In genomic region chr13:109024703-109025102, GRCm38 (mm10) we compare ENCODE assay signal across 28 mouse cellular contexts.
DNase-seq lines count a peak whose midpoint lies in the region; ATAC-seq and TF ChIP-seq lines count a peak whose summit lies in the region.
"Had no signal": no experiment of that assay in that cellular context is flagged by ENCODE, and none has a peak within 500 bp of the region (broad histone marks: within the 10 kb centered on the region; RNA-seq: fewer than 3 reads in every experiment).

No protein-coding gene starts in this region.

- 15% methylated on average over 1 of the region's 1 CpGs for WGBS in forebrain, embryonic 14.5 days
- WGBS in forebrain, embryonic 11.5 days = 69% methylated on average over 1 of the region's 1 CpGs
- 16% methylated on average over 1 of the region's 1 CpGs for WGBS in hindbrain, postnatal 0 days
- 46% methylated on average over 1 of the region's 1 CpGs for WGBS in hindbrain, embryonic 14.5 days
- 52% methylated on average over 1 of the region's 1 CpGs for WGBS in midbrain, postnatal 0 days
- 68% methylated on average over 1 of the region's 1 CpGs for WGBS in midbrain, embryonic 13.5 days

- no peaks in the 10 kb centered on the region for H3K36me3 ChIP-seq in forebrain, embryonic 14.5 days (ENCODE audit: control insufficient read depth, insufficient read depth, low read length)
- H3K36me3 ChIP-seq in forebrain, embryonic 11.5 days (ENCODE audit: control insufficient read depth, insufficient read depth, low read length) = no peaks in the 10 kb centered on the region
- no peaks in the 10 kb centered on the region for H3K36me3 ChIP-seq in hindbrain, postnatal 0 days (ENCODE audit: insufficient read depth, low read length)
- H3K36me3 ChIP-seq in hindbrain, embryonic 14.5 days (replicated peaks; ENCODE audit: control insufficient read depth, insufficient read depth) = no peaks in the 10 kb centered on the region
- H3K36me3 ChIP-seq in midbrain, postnatal 0 days (ENCODE audit: insufficient read depth, low read length) = no peaks in the 10 kb centered on the region
- H3K36me3 ChIP-seq in midbrain, embryonic 13.5 days = no peaks in the 10 kb centered on the region
- H3K36me3 ChIP-seq: embryonic facial prominence, embryonic 10.5 days; embryonic facial prominence, embryonic 13.5 days; G1E; hindbrain, embryonic 12.5 days had no signal

- no peak overlapping the region for H3K27ac ChIP-seq in forebrain, embryonic 14.5 days (ENCODE audit: low read depth, low read length)
- no peak overlapping the region for H3K27ac ChIP-seq in forebrain, embryonic 11.5 days (ENCODE audit: low read depth, low read length)
- H3K27ac ChIP-seq in hindbrain, postnatal 0 days = no peak overlapping the region
- H3K27ac ChIP-seq in hindbrain, embryonic 14.5 days = no peak overlapping the region
- no peak overlapping the region for H3K27ac ChIP-seq in midbrain, postnatal 0 days (ENCODE audit: low read depth, low read length)
- H3K27ac ChIP-seq in midbrain, embryonic 13.5 days = no peak overlapping the region
- H3K27ac ChIP-seq: embryonic facial prominence, embryonic 10.5 days; embryonic facial prominence, embryonic 13.5 days; gastrocnemius, adult 2 months; hindbrain, embryonic 12.5 days had no signal

- H3K9ac ChIP-seq in forebrain, embryonic 14.5 days (ENCODE audit: low read length) = no peak overlapping the region
- H3K9ac ChIP-seq in forebrain, embryonic 11.5 days (ENCODE audit: low read length) = no peak overlapping the region
- no peak overlapping the region for H3K9ac ChIP-seq in hindbrain, postnatal 0 days (replicated peaks; ENCODE audit: low read length)
- no peak overlapping the region for H3K9ac ChIP-seq in hindbrain, embryonic 14.5 days
- H3K9ac ChIP-seq in midbrain, postnatal 0 days (replicated peaks; ENCODE audit: low read length, poor library complexity, severe bottlenecking) = no peak overlapping the region
- no peak overlapping the region for H3K9ac ChIP-seq in midbrain, embryonic 13.5 days (replicated peaks)
- H3K9ac ChIP-seq: embryonic facial prominence, embryonic 13.5 days; hindbrain, embryonic 12.5 days had no signal

- ATAC-seq in forebrain, embryonic 14.5 days = no peak
- no peak for ATAC-seq in forebrain, embryonic 11.5 days (replicated peaks; ENCODE audit: low FRiP score)
- no peak for ATAC-seq in hindbrain, postnatal 0 days
- ATAC-seq in hindbrain, embryonic 14.5 days (ENCODE audit: low FRiP score) = no peak
- no peak for ATAC-seq in midbrain, postnatal 0 days (ENCODE audit: low FRiP score)
- no peak for ATAC-seq in midbrain, embryonic 13.5 days
- ATAC-seq: hindbrain, embryonic 16.5 days; inflammation-experienced regulatory T-cells, adult 6 months; intestine, embryonic 16.5 days; Patski had no signal

- H3K27me3 ChIP-seq in forebrain, embryonic 14.5 days (replicated peaks; ENCODE audit: control insufficient read depth, insufficient read depth, low read length) = no peaks in the 10 kb centered on the region
- no peaks in the 10 kb centered on the region for H3K27me3 ChIP-seq in forebrain, embryonic 11.5 days (ENCODE audit: control insufficient read depth, insufficient read depth, low read length)
- no peaks in the 10 kb centered on the region for H3K27me3 ChIP-seq in hindbrain, postnatal 0 days (ENCODE audit: insufficient read depth, low read length)
- H3K27me3 ChIP-seq in hindbrain, embryonic 14.5 days (ENCODE audit: control insufficient read depth, insufficient read depth, low read length) = no peaks in the 10 kb centered on the region
- H3K27me3 ChIP-seq in midbrain, postnatal 0 days (ENCODE audit: insufficient read depth, low read length) = no peaks in the 10 kb centered on the region
- H3K27me3 ChIP-seq in midbrain, embryonic 13.5 days = no peaks in the 10 kb centered on the region
- H3K27me3 ChIP-seq: CH12.LX; embryonic facial prominence, embryonic 13.5 days; hindbrain, embryonic 12.5 days had no signal

- no peak for TF ChIP-seq CTCF in hindbrain, postnatal 0 days (IDR thresholded peaks at IDR 0.05; ENCODE audit: low read depth)
- TF ChIP-seq CTCF in midbrain, postnatal 0 days (IDR thresholded peaks at IDR 0.05) = no peak

- no peaks in the 10 kb centered on the region for H3K9me3 ChIP-seq in forebrain, embryonic 14.5 days (replicated peaks; ENCODE audit: control insufficient read depth, low read length)
- no peaks in the 10 kb centered on the region for H3K9me3 ChIP-seq in forebrain, embryonic 11.5 days (ENCODE audit: control insufficient read depth, low read length)
- H3K9me3 ChIP-seq in hindbrain, postnatal 0 days (ENCODE audit: low read length) = no peaks in the 10 kb centered on the region
- no peaks in the 10 kb centered on the region for H3K9me3 ChIP-seq in hindbrain, embryonic 14.5 days (ENCODE audit: control insufficient read depth, low read length)
- H3K9me3 ChIP-seq in midbrain, postnatal 0 days (ENCODE audit: low read length) = no peaks in the 10 kb centered on the region
- no peaks in the 10 kb centered on the region for H3K9me3 ChIP-seq in midbrain, embryonic 13.5 days
- H3K9me3 ChIP-seq: embryonic facial prominence, embryonic 10.5 days; embryonic facial prominence, embryonic 13.5 days; G1E; hindbrain, embryonic 12.5 days had no signal

- no peak overlapping the region for H3K4me2 ChIP-seq in forebrain, embryonic 14.5 days (ENCODE audit: low read length)
- no peak overlapping the region for H3K4me2 ChIP-seq in forebrain, embryonic 11.5 days (ENCODE audit: low read depth, low read length, severe bottlenecking)
- no peak overlapping the region for H3K4me2 ChIP-seq in hindbrain, postnatal 0 days (ENCODE audit: low read depth, low read length)
- no peak overlapping the region for H3K4me2 ChIP-seq in hindbrain, embryonic 14.5 days (replicated peaks)
- no peak overlapping the region for H3K4me2 ChIP-seq in midbrain, postnatal 0 days (ENCODE audit: low read depth, low read length, poor library complexity, severe bottlenecking)
- H3K4me2 ChIP-seq in midbrain, embryonic 13.5 days (replicated peaks) = no peak overlapping the region
- H3K4me2 ChIP-seq: embryonic facial prominence, embryonic 13.5 days; heart, embryonic 11.5 days; hindbrain, embryonic 12.5 days had no signal

- H3K4me1 ChIP-seq in forebrain, embryonic 14.5 days (ENCODE audit: control insufficient read depth, insufficient read depth, low read length) = no peaks in the 10 kb centered on the region
- no peaks in the 10 kb centered on the region for H3K4me1 ChIP-seq in forebrain, embryonic 11.5 days (replicated peaks; ENCODE audit: control insufficient read depth, insufficient read depth, low read length)
- H3K4me1 ChIP-seq in hindbrain, postnatal 0 days (ENCODE audit: insufficient read depth, low read length) = no peaks in the 10 kb centered on the region
- H3K4me1 ChIP-seq in hindbrain, embryonic 14.5 days (replicated peaks; ENCODE audit: control insufficient read depth, insufficient read depth, low read length) = no peaks in the 10 kb centered on the region
- no peaks in the 10 kb centered on the region for H3K4me1 ChIP-seq in midbrain, postnatal 0 days (ENCODE audit: insufficient read depth, low read length)
- no peaks in the 10 kb centered on the region for H3K4me1 ChIP-seq in midbrain, embryonic 13.5 days (replicated peaks)
- H3K4me1 ChIP-seq: embryonic facial prominence, embryonic 10.5 days; embryonic facial prominence, embryonic 13.5 days; hindbrain, embryonic 12.5 days had no signal

- H3K4me3 ChIP-seq in forebrain, embryonic 14.5 days (ENCODE audit: low read depth, low read length) = no peak overlapping the region
- no peak overlapping the region for H3K4me3 ChIP-seq in forebrain, embryonic 11.5 days (ENCODE audit: low read depth, low read length)
- H3K4me3 ChIP-seq in hindbrain, postnatal 0 days (ENCODE audit: low read length) = no peak overlapping the region
- no peak overlapping the region for H3K4me3 ChIP-seq in hindbrain, embryonic 14.5 days (replicated peaks; ENCODE audit: low read length)
- H3K4me3 ChIP-seq in midbrain, postnatal 0 days (ENCODE audit: low read depth, low read length) = no peak overlapping the region
- no peak overlapping the region for H3K4me3 ChIP-seq in midbrain, embryonic 13.5 days (replicated peaks)
- H3K4me3 ChIP-seq: embryonic facial prominence, embryonic 10.5 days; embryonic facial prominence, embryonic 13.5 days; erythroblast, embryonic 14.5 days; gastrocnemius, adult 2 months; hindbrain, embryonic 12.5 days had no signal

- peak; percentile 48 for DNase-seq in forebrain, embryonic 14.5 days (ENCODE audit: low spot score)
- DNase-seq in forebrain, embryonic 11.5 days (ENCODE audit: low spot score) = no peak
- peak; percentile 13 for DNase-seq in hindbrain, postnatal 0 days (ENCODE audit: low spot score)
- no peak for DNase-seq in hindbrain, embryonic 14.5 days (ENCODE audit: low spot score)
- DNase-seq in midbrain, postnatal 0 days (ENCODE audit: low spot score) = peak; percentile 21
- no peak for DNase-seq in adrenal gland, postnatal 36 days
- DNase-seq: adrenal gland, postnatal 10 days; B cell, adult 2 months; cerebellum, adult 11-12 months; cerebellum, adult 8-10 months; cerebellum, postnatal 10 days; cerebellum, postnatal 36 days; embryo, embryonic 11 days; gastrocnemius, adult 2 months; gastrocnemius, postnatal 14 days; heart, adult 11 months had no signal

Comparison
In these comparisons a context has a peak if more than half of its experiments do, and no peak if none do; other contexts are left out.
1. DNase-seq: peak in forebrain, embryonic 14.5 days (single experiment), hindbrain, postnatal 0 days (single experiment) and midbrain, postnatal 0 days (single experiment); none in forebrain, embryonic 11.5 days (single experiment), hindbrain, embryonic 14.5 days (single experiment) and adrenal gland, postnatal 36 days (0 of 2).